Mouse (Mus musculus): ENCODE data around the gene Car9. TPM values are rescaled to one million over a fixed set of nuclear protein-coding genes. Genes with fewer than 3 reads are reported as not detected.
"Not testable (repeated sequence)": the region's sequence is repeated elsewhere in the genome, so short reads cannot be mapped to it uniquely, and the experiment has no call there.

Car9 gene
- polyA plus RNA-seq, 1 experiment: 0.14 TPM

DNA sequence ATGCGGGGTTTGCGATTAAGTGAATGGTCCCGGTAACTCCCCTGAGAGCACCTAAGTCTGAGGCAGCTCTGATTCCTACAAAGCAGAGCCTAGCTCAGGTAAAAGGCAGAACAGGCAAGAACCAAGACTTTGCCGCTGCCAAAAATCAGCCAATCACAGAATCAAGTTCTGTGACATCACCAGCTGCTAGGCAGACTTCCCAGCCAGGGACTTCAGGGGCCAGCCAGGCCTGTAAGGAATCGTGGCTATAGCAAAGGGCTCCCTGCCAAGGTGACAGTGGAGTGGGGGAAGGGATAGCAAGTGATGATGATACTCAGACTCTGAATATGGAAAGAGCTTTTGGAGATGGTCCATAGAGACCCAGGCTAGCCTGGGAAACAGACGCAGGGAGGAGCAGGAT is 13.2 kb downstream of the Car9 start:
- DNase-seq (ENCODE audit: extremely low spot score in 1 of 2, low spot score in 1 of 2): peak; percentile 76 to 95

DNA sequence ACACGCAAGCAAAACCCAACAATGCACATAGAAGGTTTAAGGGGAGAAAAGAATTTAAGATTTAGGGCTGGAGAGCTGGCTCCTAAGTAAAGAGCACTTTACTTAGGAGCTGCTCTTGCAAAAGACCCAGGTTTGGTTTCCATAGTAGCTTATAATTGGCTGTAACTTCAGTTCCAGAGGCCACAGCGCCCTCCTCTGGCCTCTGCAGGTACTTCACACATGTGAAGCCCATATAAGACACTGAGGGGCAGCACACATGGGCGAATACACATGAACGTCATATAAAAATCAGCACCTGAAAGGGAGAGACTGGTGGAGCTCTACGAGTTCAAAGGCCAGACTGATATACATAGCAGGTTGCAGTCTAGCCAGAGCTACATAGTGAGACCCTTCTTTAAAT is 21.1 kb downstream of the Car9 start:
- no peak for DNase-seq (ENCODE audit: extremely low spot score in 1 of 2, low spot score in 1 of 2)

DNA sequence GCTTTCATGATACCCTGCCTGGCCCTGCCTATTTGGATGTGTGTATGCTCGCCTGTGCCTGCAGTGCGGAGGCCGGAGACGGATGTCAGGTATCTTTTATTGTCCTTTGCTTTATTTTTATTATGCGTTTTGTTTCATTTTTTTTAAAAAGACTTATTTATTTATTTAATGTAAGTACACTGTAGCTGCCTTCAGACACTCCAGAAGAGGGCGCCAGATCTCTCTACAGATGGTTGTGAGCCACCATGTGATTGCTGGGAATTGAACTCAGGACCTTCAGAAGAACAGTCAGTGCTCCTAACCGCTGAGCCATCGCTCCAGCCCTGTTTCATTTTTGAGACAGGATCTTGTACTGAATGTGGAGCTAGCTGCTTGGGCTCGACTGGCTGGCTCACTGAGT is 21.7 kb downstream of the Car9 start:
- DNase-seq (ENCODE audit: extremely low spot score in 1 of 2, low spot score in 1 of 2): no peak

DNA sequence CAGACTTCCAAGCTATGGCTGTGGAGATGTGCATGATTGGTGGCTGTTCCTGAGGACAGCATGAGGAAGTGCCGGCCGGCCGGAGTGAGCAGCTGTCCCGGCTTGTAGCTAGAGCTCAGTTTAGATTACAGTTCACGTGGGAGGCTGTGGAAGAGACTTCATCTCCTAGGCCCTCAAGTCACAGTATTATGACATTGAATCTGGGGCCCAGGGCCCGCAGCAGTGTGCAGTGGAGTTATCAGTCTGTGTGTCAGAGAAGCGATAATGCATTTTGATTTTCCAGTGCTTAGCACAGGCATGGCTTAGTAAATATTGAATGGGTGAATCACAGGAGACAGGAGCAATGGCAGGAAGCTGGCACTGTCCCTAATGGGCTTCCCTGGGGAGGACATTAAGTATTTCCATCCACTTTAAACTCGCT is 23.3 kb downstream of the Car9 start:
- DNase-seq (ENCODE audit: extremely low spot score in 1 of 2, low spot score in 1 of 2): no peak

DNA sequence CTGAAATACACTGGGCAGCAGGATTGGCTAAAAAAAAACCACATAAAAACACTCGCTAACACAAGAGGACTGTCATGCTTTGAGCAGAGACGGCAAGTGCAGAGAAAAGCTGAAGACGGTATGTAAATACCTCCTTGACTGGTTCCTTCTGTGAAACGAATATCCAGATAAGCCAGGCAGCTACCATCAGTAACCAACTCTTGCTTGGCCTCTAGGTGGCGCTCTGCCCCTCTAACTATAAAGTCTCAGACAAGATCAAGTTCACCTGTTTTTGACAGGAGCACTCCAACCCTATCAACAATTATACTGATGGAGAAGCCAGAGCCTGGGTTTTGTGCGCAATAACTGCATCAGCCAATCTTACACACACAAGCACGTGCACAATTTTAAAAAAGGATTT is 23.8 kb downstream of the Car9 start:
- peak; percentile 60 to 89 for DNase-seq (ENCODE audit: extremely low spot score in 1 of 2, low spot score in 1 of 2)

DNA sequence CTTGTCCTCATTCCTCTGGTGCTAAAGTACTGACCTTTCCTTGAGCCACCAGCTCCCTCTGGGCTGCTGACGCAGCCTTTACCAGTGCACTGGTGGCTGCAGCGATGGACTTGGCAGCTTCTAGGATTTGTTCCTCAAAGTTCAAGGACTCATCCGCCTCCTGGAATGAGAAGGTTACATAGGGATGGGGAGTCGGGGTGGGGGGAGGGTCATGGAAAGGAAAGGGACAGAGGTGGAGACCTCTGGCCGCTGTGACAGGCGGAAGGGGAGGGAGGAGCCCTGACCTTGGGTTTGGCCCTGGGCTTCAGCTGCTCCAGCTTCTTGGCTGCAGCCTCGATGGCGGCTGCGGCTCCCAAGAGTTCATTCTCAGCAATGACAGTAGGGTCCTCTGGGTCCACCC is 26.5 kb downstream of the Car9 start:
- no peak for DNase-seq (ENCODE audit: extremely low spot score in 1 of 2, low spot score in 1 of 2)

DNA sequence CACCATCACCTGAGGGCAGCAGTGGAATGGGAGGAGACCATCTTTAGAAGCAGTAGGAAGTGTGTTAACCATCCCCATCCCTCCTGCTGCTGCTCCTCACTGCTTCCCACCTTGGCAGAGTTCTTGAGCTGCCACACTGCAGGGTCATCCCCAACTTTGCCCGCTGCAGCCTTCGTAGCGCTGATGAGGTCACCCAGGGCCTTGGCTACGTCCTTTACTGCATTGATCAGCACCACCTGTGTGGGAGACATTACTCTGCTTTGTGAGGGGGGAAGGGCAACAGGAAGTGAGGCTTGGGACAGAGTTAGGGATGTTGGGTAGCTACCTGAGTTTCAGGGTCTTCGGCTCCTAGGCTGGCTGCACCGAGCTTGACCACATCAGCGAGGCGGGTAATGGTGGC is 28.9 kb downstream of the Car9 start:
- DNase-seq (ENCODE audit: extremely low spot score in 1 of 2, low spot score in 1 of 2): no peak

DNA sequence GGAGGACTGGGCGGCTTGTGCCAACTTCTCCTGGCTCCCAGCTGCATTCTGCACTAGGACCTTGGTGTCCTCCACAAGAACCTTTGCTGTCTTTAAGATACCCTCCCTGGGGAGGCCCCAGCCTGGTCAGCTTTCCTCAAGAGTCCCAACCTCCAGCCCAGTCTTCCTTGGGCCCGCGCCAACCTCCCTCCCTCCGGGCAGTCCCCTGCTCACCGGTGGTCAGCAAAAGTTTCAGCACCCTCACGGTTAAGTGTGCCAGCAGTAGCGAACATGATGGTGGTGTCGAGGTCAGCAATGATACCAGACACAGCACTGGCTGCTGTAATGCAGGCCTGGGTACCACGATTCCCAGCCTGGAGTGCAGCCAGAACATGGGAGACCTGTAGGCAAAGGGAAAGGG is 29.3 kb downstream of the Car9 start:
- no peak for DNase-seq (ENCODE audit: extremely low spot score in 1 of 2, low spot score in 1 of 2)

DNA sequence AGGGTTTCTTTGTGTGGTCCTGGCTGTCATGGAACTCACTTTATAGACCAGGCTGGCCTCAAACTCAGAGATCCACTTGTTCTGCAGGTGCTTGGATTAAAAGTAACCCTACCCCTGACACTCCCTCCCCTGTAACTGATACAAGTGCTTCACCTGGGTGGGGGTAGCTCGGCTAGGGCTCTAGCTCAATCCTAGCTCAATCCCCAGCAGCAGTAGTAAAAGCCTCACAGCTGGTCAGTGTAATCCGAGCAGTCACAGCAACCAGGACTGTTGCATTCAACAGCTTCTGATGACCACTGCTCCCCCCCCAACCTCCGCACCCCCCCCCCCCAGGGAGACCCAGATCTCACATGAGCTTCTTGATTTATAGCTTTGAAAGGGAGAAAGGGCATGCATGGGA is 35.3 kb downstream of the Car9 start:
- DNase-seq (ENCODE audit: extremely low spot score in 1 of 2, low spot score in 1 of 2): no peak

DNA sequence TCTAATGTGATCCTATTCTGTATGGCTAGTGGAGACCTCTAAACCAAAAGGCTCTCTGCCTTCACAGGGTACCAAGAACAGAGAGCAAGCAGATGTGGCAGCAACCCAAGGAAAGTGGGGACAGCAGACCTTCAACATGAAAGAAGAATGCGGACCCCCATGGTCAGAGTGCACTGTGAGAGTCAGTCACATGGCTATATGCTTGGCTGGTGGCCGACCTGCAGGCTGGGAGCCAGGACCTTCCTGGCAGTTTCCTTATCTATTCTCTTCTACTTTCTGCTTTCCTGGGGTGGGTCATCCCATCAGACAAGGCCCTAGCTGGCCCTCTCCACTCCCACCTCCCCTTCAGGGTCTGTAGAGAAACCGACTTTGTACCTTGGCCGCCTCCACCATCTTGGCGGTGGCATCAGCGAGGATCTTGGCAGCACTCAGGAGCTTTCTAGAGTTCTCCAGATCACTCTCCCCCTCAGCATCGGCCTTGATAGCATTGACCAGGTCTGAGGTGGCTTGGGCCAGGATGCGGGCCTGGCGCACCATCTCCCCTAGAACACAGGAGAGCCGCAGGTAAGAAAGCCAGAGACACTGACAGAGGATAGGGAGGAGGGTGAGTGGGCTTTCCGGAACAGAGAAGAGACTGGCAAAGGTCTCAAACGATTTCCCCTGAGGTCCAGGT is 39.7 kb downstream of the Car9 start:
- no peak for DNase-seq (ENCODE audit: extremely low spot score in 1 of 2, low spot score in 1 of 2)

DNA sequence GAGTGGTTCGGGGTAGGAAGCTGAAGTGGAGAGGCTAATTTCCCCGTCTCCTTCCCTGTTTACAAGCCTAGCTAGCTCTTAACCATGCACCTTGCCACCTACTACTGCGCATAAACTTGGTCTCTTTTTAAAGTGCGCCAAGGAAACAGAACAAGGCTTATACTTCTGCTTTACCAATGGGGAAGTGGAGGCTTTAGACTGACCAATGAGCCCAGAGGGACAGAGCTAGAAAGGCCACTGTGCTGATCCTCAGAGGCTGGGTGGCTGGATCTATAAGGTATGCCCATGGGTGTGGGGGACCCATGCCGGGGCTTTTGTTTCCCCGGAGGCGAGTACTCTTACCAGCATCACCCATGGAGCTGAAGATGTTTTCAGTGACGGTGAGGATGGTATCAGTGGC is 40.4 kb downstream of the Car9 start:
- DNase-seq (ENCODE audit: extremely low spot score in 1 of 2, low spot score in 1 of 2): no peak

DNA sequence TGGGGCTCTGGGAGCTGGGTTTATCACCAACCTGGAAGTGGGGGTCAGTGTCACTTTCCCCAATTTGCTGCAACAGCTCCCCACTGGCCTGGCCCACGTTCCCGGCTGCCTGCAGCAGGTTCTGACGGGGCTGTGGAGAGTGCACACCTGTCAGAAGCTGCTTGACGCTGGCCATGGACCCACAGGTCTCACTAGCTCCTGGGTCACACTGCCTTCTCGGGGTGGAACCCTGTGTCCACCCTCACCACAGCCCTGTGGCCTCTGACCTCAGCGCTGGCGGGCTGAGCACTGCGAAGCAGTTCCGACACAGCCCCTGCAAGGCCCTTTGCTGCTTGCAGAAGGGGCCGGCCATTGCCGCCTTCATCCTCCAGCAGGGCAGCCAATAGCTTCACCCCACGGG is 42.3 kb downstream of the Car9 start:
- DNase-seq (ENCODE audit: extremely low spot score in 1 of 2, low spot score in 1 of 2): no peak

DNA sequence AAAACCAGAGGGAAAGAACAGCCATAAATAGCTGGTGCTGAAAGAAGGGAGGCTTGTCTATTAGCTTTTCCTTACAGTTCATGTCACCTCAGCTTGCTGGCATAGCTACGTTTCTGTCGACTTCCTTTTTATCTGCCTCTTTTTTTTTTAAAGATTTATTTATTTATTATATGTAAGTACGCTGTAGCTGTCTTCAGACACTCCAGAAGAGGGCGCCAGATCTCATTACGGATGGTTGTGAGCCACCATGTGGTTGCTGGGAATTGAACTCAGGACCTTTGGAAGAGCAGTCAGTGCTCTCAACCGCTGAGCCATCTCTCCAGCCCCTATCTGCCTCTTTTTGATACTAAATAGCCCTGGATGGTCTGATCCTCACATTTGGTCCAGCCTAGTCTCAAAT is 45.1 kb downstream of the Car9 start:
- DNase-seq (ENCODE audit: extremely low spot score in 1 of 2, low spot score in 1 of 2): not testable (repeated sequence)

DNA sequence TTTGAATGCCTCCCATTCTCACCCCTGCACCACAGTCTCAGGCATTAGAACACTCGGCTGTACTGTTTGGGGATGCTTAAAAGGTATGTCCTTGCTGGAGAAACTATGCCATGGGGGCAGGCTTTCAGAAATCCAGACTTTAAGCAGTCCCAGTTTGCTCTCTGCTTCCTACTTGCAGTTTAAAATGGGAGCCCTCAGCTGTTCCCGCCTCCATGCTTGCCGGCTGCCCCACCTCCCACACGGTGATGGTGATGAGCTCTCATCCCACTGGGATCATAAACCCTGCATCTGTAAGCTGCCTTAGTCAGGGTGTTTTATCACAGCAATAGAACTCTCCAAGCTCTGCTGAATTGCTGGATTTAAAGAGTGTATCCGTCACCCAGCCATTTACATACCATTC is 45.7 kb downstream of the Car9 start:
- DNase-seq (ENCODE audit: extremely low spot score in 1 of 2, low spot score in 1 of 2): peak; percentile 80 to 84

DNA sequence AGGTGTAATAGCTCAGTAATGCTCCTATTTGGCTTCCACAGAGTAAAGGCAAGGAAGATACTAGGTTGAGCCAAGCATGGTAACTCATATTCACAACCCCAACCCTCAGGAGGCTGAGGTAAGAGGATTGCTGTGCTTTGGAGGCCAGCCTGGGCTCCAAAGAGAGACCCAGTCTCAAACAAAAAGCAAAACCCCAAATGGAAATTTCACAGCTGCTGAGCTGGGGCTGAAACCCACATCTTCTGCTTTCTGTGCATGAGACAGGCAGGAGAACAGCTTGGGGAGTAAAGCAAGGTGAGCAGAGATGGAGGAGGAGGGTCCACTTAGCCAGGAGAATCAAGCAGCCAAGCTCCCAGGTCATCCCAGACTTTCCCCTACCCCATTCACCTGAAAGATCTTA is 47.1 kb downstream of the Car9 start:
- DNase-seq (ENCODE audit: extremely low spot score in 1 of 2, low spot score in 1 of 2): no peak

DNA sequence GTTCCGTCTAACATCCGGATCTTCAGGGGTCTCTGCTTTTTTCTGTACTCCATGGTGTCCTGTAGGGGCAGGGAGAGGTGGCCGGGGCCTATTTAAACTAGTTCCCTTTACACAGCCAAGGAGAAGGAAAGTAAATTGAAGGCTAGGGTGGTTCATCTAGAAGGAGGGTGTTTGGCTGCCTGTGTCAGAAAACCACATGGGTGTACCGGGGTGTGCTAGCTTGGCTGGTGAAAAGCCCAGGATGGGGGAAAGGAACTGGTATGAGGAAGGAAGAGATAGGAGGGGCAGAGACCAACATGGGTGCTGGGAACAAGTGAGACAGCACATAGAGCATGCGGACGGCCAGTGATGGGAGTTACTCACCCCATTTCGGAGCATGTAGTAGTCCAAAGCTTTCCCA is 49.2 kb downstream of the Car9 start:
- DNase-seq (ENCODE audit: extremely low spot score in 1 of 2, low spot score in 1 of 2): no peak

DNA sequence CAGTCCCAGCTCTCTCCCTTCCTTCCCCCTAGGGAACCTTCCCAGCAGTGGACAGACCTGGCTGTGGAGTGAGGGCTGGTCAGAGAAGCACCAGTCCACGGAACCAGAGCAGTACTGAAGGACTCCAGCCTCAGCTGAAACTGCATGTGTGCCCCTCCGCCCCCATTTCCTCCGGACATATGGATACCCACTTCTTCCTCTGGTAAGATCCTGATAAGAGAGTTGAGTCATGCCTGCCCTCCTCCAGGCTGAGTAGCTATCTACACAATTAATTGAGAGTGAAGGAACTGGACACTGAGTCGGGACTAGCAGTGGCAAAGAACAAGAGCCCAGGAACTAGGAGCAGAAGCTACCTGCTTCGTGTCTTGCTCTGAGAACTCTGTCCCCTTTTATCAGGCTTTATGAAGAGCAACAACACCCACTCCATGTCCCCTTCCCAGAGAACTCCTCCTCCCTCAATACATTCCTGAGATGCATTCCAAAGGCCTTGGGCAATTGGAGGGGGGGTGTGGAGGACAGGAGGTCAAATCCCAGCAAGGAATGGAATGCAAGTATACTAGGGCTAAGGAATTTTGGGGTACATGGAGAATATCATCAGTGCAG is 51.4 kb downstream of the Car9 start:
- no peak for DNase-seq (ENCODE audit: extremely low spot score in 1 of 2, low spot score in 1 of 2)

DNA sequence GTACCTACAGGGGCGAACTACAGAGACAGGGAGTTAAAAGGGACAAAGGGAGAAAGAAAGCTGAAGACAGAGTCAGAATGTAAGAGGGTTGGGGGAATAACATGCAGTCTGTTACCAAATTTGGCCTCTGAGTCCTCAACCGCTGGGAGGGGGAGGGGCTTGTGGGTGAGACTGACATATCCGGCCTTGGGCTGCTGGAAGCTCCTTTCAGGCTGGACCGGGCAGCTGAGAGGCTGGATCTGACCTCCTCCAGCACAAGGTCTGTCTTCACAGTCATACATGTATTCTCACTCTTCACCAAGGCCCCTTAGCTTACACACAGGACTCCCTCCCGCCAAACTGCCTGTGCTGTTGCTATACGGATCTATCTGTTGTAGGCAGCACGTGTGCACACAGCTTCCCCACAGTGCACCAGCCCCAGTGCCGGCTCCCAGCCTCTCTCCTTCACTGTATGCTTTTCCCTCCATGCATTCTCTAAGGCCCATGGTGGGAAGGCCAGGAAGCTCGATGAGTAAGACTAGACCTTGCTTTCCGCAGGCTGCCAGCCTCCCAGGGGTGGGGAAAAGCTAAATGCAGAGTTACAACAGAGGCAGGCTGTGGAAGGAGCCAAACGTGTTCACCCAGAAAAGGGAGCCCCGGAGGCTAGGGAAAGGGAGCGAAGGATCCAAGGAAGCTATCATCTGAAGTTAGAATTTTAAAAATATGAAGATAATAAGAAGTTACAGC is 52.0 kb downstream of the Car9 start:
- DNase-seq (ENCODE audit: extremely low spot score in 1 of 2, low spot score in 1 of 2): peak in 1 of 2 experiments; percentile 34

DNA sequence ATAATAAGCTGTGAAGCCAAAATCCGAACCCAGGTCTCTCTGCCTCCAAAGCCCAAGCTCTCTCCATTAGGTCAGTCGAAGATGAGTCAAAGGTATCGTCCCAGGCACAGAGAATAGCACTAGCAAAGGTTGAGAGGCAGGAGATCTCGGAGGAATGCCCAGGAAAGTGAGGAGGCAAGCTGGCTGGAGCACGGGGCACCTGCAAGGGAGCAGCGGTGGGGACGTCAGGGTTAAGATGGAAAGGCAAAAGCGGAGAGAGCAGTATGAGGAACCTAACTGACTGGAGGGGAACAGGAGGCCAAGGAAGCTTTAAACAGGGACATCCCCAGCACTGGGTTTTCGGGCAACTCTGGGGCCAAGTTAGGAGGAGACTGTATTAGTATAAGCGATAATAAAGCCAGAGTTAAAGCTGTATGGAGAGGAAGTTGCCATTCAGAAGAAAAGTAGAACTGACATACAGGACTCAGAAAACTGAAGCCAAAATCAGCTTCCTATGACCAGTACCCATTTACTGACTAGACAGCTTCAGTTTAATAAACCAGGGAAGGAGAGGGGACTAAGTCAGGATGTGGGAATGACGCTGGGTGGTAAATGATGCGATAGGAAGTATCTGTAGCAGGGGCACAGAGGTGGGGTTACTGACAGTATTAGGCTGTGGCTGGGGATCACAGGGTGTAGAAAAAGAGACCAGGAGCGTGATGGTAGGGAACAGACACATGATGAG is 52.9 kb downstream of the Car9 start:
- no peak for DNase-seq (ENCODE audit: extremely low spot score in 1 of 2, low spot score in 1 of 2)

DNA sequence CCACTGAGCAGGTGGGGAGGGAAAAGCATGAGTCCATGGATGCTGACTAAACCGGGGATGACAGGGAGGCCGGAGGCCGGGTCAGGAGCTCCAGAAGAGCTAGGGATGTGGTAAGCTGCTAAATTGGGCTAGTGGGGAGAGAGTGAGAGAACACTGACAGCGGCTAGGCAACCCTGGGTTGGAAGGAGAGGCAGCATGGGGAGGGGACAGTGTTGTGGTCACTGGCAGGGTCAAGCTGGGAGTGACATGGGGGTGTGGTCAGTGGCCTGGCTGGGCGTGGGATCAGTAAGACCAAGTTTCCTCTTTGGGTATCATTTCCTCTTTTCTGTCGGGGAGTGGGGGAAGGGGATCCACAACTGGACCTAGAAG is 53.5 kb downstream of the Car9 start:
- DNase-seq (ENCODE audit: extremely low spot score in 1 of 2, low spot score in 1 of 2): no peak

DNA sequence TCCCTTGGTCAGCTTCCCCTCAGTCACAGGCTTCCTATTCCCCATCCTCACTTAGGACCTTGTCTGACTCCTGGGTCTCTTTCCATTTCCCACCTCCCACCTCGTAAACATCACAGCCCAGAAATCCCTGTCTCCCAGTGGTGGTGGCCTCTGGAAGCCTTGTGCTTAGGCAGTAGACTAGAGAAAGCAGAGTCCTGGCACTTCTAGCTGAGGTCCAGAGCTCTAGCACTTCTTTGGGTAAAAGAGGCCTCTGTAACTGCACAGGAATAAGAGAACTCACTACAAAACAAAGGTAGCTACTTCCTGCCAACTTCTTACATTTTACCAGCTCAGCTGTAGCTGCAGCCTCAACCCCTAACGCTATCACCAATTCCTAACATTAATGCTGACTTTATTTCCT is 54.2 kb downstream of the Car9 start:
- no peak for DNase-seq (ENCODE audit: extremely low spot score in 1 of 2, low spot score in 1 of 2)
